Mouse (Mus musculus): Measurements from ENCODE around the gene Batf3.

- TF ChIP-seq CTCF (IDR thresholded peaks at IDR 0.05; ENCODE audit: low read depth, low read length) (no peak), POLR2A (IDR thresholded peaks at IDR 0.05; ENCODE audit: extremely low read depth, insufficient read depth, low read length) (no peak)
Observed at GRCm38 (mm10) chr1:191071613-191072012, 26.0 kb upstream of the Batf3 start.
